Mouse (Mus musculus) liver, postnatal 0 days (tissue): ENCODE measurements around the gene Pigt. TPM values are rescaled to one million over a fixed set of nuclear protein-coding genes. Genes with fewer than 3 reads are reported as not detected.

Source experiments
- ATAC-seq: fragments of 200-750 bp; cut with Nextera tagmentation; 2 replicates; pipeline ENCODE4 v1.8.0; 2017; ENCODE audit warnings: mild to moderate bottlenecking, moderate library complexity
- DNase-seq: peaks from one replicate; pipeline ENCODE4 v3.0.0-alpha.2; 2016
- H3K27ac ChIP-seq: fragments of 300-500 bp; sonication (generic); 2 replicates; pipeline ENCODE4 v1.5.1; 2014; ENCODE audit warnings: antibody characterized with exemption, moderate library complexity, mild to moderate bottlenecking, low read depth
- H3K27me3 ChIP-seq: fragments of 300-500 bp; sonication (generic); 2 replicates; pipeline ENCODE4 v1.6.1; 2014; ENCODE audit warnings: low read length, control low read depth, mixed read lengths; ENCODE audit not compliant: insufficient read depth
- H3K36me3 ChIP-seq: fragments of 300-500 bp; sonication (generic); replicated peaks from 2 replicates; pipeline ENCODE4 v1.6.1; 2014; ENCODE audit warnings: mild to moderate bottlenecking, control low read depth, low read length, moderate library complexity, mixed read lengths; ENCODE audit not compliant: insufficient read depth
- H3K4me1 ChIP-seq: fragments of 300-500 bp; sonication (generic); 2 replicates; pipeline ENCODE4 v1.6.1; 2014; ENCODE audit warnings: antibody characterized with exemption, mild to moderate bottlenecking, control low read depth; ENCODE audit not compliant: insufficient read depth
- H3K4me2 ChIP-seq: fragments of 300-500 bp; sonication (generic); 2 replicates; pipeline ENCODE4 v1.6.1; 2014; ENCODE audit warnings: low read depth, mild to moderate bottlenecking, low read length, moderate library complexity, mixed read lengths
- H3K4me3 ChIP-seq: fragments of 300-500 bp; sonication (generic); 2 replicates; pipeline ENCODE4 v1.5.1; 2014; ENCODE audit warnings: low read depth, low read length
- H3K9ac ChIP-seq: fragments of 300-500 bp; sonication (generic); replicated peaks from 2 replicates; pipeline ENCODE4 v1.6.1; 2014; ENCODE audit warnings: mild to moderate bottlenecking, moderate library complexity
- H3K9me3 ChIP-seq: fragments of 300-500 bp; sonication (generic); 2 replicates; pipeline ENCODE4 v1.6.1; 2016; ENCODE audit warnings: mild to moderate bottlenecking, control low read depth, low read length, mixed read lengths
- CTCF ChIP-seq: sonication (generic); IDR thresholded peaks from 2 replicates; pipeline ENCODE4 v1.5.1; 2016; ENCODE audit warnings: antibody characterized with exemption, low read depth
- EP300 ChIP-seq: IDR thresholded peaks from 2 replicates; pipeline ENCODE4 v1.6.1; 2016; ENCODE audit warnings: antibody characterized with exemption, low read depth, mild to moderate bottlenecking
- WGBS: fragments of 180-500 bp; shearing (Covaris S2); extraction: QIAGEN DNeasy Blood & Tissue Kit; methylation state at CpG from one replicate; pipeline ENCODE4 v1.1.7; 2014; ENCODE audit not compliant: insufficient replicate concordance; 5-methylcytosine and 5-hydroxymethylcytosine counted together
- polyA plus RNA-seq: library from polyadenylated mRNA; unstranded; fragments of >200 nt; fragmentation: Nextera tagmentation; extraction: Ambion mirVana; gene quantifications from 2 replicates; pipeline ENCODE4 v1.2.1, GENCODE M21; 2015

Pigt gene
- polyA plus RNA-seq = 24.3 and 25.1 TPM in 2 replicates

GRCm38 (mm10) chr2:164496847-164497690, at the start of gene Pigt:
Gene Pigt, plus strand, starts transcription at chr2:164497520.
- peaks cover 16% of the 10 kb centered on the region for H3K4me1 ChIP-seq
- TF ChIP-seq CTCF = no peak
- TF ChIP-seq EP300 = no peak; the same call in 1 of the 2 replicates
- H3K36me3 ChIP-seq = peaks cover 18% of the 10 kb centered on the region
- H3K27me3 ChIP-seq = no peaks in the 10 kb centered on the region
- peak within 1 kb of the TSS; percentile 65 for H3K27ac ChIP-seq
- 4% methylated on average over 43 of the region's 43 CpGs for WGBS
- no peaks in the 10 kb centered on the region for H3K9me3 ChIP-seq
- ATAC-seq (peak; percentile 97), DNase-seq (peak; percentile 89)
- peak within 1 kb of the TSS; percentile 70 for H3K4me3 ChIP-seq
- H3K4me2 ChIP-seq = peak within 1 kb of the TSS; percentile 87
- peak within 1 kb of the TSS; percentile 61 for H3K9ac ChIP-seq

GRCm38 (mm10) chr2:164448140-164448539, 49.2 kb upstream of the Pigt start:
- Histone ChIP-seq H3K27ac (0 out of 2 replicates have a peak overlapping the region, but pooled peaks have one; percentile 12), H3K36me3 (no peaks in the 10 kb centered on the region), H3K4me3 (no peak overlapping the region), H3K27me3 (no peaks in the 10 kb centered on the region), H3K4me2 (no peak overlapping the region), H3K9me3 (no peaks in the 10 kb centered on the region), H3K9ac (no peak overlapping the region), H3K4me1 (no peaks in the 10 kb centered on the region)
- TF ChIP-seq EP300 (no peak), CTCF (no peak)
- 82% methylated on average over 1 of the region's 1 CpGs for WGBS
- no peak for ATAC-seq
- no peak for DNase-seq

- H3K9ac ChIP-seq = no peak overlapping the region
- no peak overlapping the region for H3K4me3 ChIP-seq
- H3K36me3 ChIP-seq = no peaks in the 10 kb centered on the region
- DNase-seq (no peak), ATAC-seq (no peak)
- TF ChIP-seq CTCF = no peak
- no peak for TF ChIP-seq EP300
- H3K9me3 ChIP-seq = no peaks in the 10 kb centered on the region
- 67% methylated on average over 5 of the region's 5 CpGs for WGBS
- peaks cover under 1% of the 10 kb centered on the region; the same call in 1 of the 2 replicates for H3K4me1 ChIP-seq
- no peak overlapping the region for H3K4me2 ChIP-seq
- H3K27ac ChIP-seq = no peak overlapping the region
- H3K27me3 ChIP-seq = no peaks in the 10 kb centered on the region
Measured at GRCm38 (mm10) chr2:164448921-164449320, 48.4 kb upstream of the Pigt start.

- TF ChIP-seq CTCF = no peak
- no peak for TF ChIP-seq EP300
- no peak overlapping the region for H3K27ac ChIP-seq
- no peak overlapping the region for H3K4me3 ChIP-seq
- no peak overlapping the region for H3K4me2 ChIP-seq
- 79% methylated on average over 14 of the region's 14 CpGs for WGBS
- ATAC-seq = no peak
- H3K4me1 ChIP-seq = peaks cover 4% of the 10 kb centered on the region; the same call in 1 of the 2 replicates
- no peaks in the 10 kb centered on the region for H3K27me3 ChIP-seq
- DNase-seq = no peak
- no peaks in the 10 kb centered on the region for H3K36me3 ChIP-seq
- no peak overlapping the region for H3K9ac ChIP-seq
- H3K9me3 ChIP-seq = no peaks in the 10 kb centered on the region
Measured at GRCm38 (mm10) chr2:164449341-164450042, 47.8 kb upstream of the Pigt start.

GRCm38 (mm10) chr2:164452000-164452676, 45.2 kb upstream of the Pigt start:
- no peaks in the 10 kb centered on the region for H3K27me3 ChIP-seq
- no peaks in the 10 kb centered on the region for H3K36me3 ChIP-seq
- TF ChIP-seq CTCF (no peak), EP300 (no peak)
- WGBS = 61% methylated on average over 12 of the region's 13 CpGs
- no peak for DNase-seq
- peaks cover 15% of the 10 kb centered on the region for H3K4me1 ChIP-seq
- no peak overlapping the region for H3K27ac ChIP-seq
- ATAC-seq = no peak
- no peak overlapping the region for H3K4me3 ChIP-seq
- H3K9me3 ChIP-seq = no peaks in the 10 kb centered on the region
- H3K4me2 ChIP-seq = no peak overlapping the region
- H3K9ac ChIP-seq = no peak overlapping the region
